Mouse (Mus musculus): ENCODE data around the gene Dnah8. TPM values are rescaled to one million over a fixed set of nuclear protein-coding genes. Genes with fewer than 3 reads are reported as not detected.
"Not testable (repeated sequence)": the region's sequence is repeated elsewhere in the genome, so short reads cannot be mapped to it uniquely, and the experiment has no call there.

Gene Dnah8
- polyA plus RNA-seq, 1 experiment from 2014 or later, result 1.3 TPM

DNA sequence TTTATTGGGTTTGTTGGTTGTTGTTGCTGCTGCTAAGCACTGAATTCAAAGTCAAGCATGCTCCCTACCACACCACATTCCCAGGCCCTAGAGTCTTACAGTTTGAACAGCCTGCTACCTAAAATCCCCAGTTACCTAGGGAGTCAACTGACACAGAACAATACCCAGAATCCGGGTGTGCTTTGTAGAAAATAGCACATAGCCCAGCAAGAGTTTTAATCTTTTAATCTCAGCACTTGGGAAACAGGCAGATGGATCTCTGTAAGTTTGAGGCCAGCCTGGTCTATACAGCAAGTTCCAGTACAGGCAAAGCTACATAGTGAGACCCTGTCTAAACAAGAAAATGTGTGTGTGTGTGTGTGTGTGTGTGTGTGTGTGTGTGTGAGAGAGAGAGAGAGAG is 13.4 kb upstream of the Dnah8 start:
- Histone ChIP-seq H3K27ac (no peak overlapping the region), H3K27me3 (no peaks in the 10 kb centered on the region), H3K9ac (no peak overlapping the region), H3K36me3 (no peaks in the 10 kb centered on the region), H3K4me2 (no peak overlapping the region), H3K4me3 (no peak overlapping the region), H3K9me3 (no peaks in the 10 kb centered on the region), H3K4me1 (peaks cover 37% of the 10 kb centered on the region)
- ATAC-seq (ENCODE audit: insufficient number of reproducible peaks, low FRiP score, low TSS enrichment, low read depth), result no peak
- WGBS, result 67% methylated on average over 1 of the region's 1 CpGs

- Histone ChIP-seq H3K4me3 (peak overlapping the region; percentile 72), H3K4me2 (peak overlapping the region; percentile 51), H3K9me3 (no peaks in the 10 kb centered on the region), H3K36me3 (no peaks in the 10 kb centered on the region), H3K27me3 (no peaks in the 10 kb centered on the region), H3K4me1 (peaks cover 31% of the 10 kb centered on the region), H3K27ac (peak overlapping the region; percentile 89), H3K9ac (peak overlapping the region; percentile 79)
- WGBS, result 20% methylated on average over 18 of the region's 18 CpGs
- no peak for ATAC-seq (ENCODE audit: insufficient number of reproducible peaks, low FRiP score, low TSS enrichment, low read depth)
These were observed 12.7 kb upstream of the Dnah8 start for GRCm38 (mm10) chr17:30611221-30612074.

GRCm38 (mm10) chr17:30612075-30612859 is 11.9 kb upstream of the Dnah8 start:
- peak overlapping the region; percentile 72 for H3K4me3 ChIP-seq
- no peaks in the 10 kb centered on the region for H3K36me3 ChIP-seq
- peaks cover 28% of the 10 kb centered on the region for H3K4me1 ChIP-seq
- peak overlapping the region; percentile 79 for H3K9ac ChIP-seq
- ATAC-seq (ENCODE audit: insufficient number of reproducible peaks, low FRiP score, low TSS enrichment, low read depth), result peak; percentile 98
- 0% methylated on average over 34 of the region's 34 CpGs for WGBS
- H3K27ac ChIP-seq, result peak overlapping the region; percentile 89
- no peaks in the 10 kb centered on the region for H3K27me3 ChIP-seq
- H3K4me2 ChIP-seq, result peak overlapping the region; percentile 51
- H3K9me3 ChIP-seq, result no peaks in the 10 kb centered on the region

DNA sequence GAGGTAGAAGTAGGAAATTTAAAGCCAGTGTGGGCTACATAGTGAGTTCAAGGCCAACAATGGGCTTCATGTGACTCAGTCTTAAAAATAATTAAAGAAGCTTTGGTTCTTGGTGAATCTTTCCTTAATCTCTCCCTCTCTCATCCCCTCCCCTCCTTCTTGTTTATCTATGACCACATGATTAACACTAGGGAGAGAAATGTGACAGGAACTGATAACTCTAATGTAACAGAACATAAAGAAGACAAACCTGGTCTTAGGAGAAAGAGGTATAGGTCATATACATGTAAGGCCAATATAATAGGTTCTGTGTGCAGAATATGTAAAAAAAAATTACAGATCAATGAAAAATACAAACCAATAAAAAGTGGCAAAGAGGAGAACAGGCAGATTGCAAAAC is 10.8 kb upstream of the Dnah8 start:
- Histone ChIP-seq H3K36me3 (no peaks in the 10 kb centered on the region), H3K27me3 (no peaks in the 10 kb centered on the region), H3K4me2 (no peak overlapping the region), H3K27ac (no peak overlapping the region), H3K9me3 (no peaks in the 10 kb centered on the region), H3K4me3 (no peak overlapping the region), H3K9ac (no peak overlapping the region), H3K4me1 (peaks cover 22% of the 10 kb centered on the region)
- ATAC-seq (ENCODE audit: insufficient number of reproducible peaks, low FRiP score, low TSS enrichment, low read depth), result no peak

GRCm38 (mm10) chr17:30616203-30616602 is 8.0 kb upstream of the Dnah8 start:
- no peak overlapping the region for H3K4me2 ChIP-seq
- H3K9ac ChIP-seq, result no peak overlapping the region
- H3K4me1 ChIP-seq, result peaks cover 4% of the 10 kb centered on the region
- ATAC-seq (ENCODE audit: insufficient number of reproducible peaks, low FRiP score, low TSS enrichment, low read depth), result no peak
- no peak overlapping the region for H3K4me3 ChIP-seq
- no peaks in the 10 kb centered on the region for H3K27me3 ChIP-seq
- H3K27ac ChIP-seq, result no peak overlapping the region
- WGBS, result 84% methylated on average over 5 of the region's 5 CpGs
- H3K36me3 ChIP-seq, result no peaks in the 10 kb centered on the region
- no peaks in the 10 kb centered on the region for H3K9me3 ChIP-seq

- H3K36me3 ChIP-seq, result no peaks in the 10 kb centered on the region
- WGBS, result 75% methylated on average over 3 of the region's 3 CpGs
- H3K27ac ChIP-seq, result no peak overlapping the region
- H3K4me1 ChIP-seq, result no peaks in the 10 kb centered on the region
- H3K9ac ChIP-seq, result no peak overlapping the region
- no peak for ATAC-seq (ENCODE audit: insufficient number of reproducible peaks, low FRiP score, low TSS enrichment, low read depth)
- H3K4me3 ChIP-seq, result no peak overlapping the region
- no peaks in the 10 kb centered on the region for H3K27me3 ChIP-seq
- H3K9me3 ChIP-seq, result no peaks in the 10 kb centered on the region
- no peak overlapping the region for H3K4me2 ChIP-seq
These were observed 5.8 kb upstream of the Dnah8 start for GRCm38 (mm10) chr17:30618136-30618891.

- 18% methylated on average over 2 of the region's 2 CpGs for WGBS
- ATAC-seq (ENCODE audit: insufficient number of reproducible peaks, low FRiP score, low TSS enrichment, low read depth), result no peak
These were observed 5.0 kb upstream of the Dnah8 start for GRCm38 (mm10) chr17:30619153-30619552.

GRCm38 (mm10) chr17:30620548-30620947 is 3.6 kb upstream of the Dnah8 start:
- Histone ChIP-seq H3K36me3 (no peaks in the 10 kb centered on the region), H3K9ac (no peak overlapping the region), H3K4me1 (no peaks in the 10 kb centered on the region), H3K4me3 (no peak overlapping the region), H3K9me3 (no peaks in the 10 kb centered on the region), H3K27ac (no peak overlapping the region), H3K27me3 (no peaks in the 10 kb centered on the region), H3K4me2 (no peak overlapping the region)
- no peak for ATAC-seq (ENCODE audit: insufficient number of reproducible peaks, low FRiP score, low TSS enrichment, low read depth)
- 21% methylated on average over 2 of the region's 2 CpGs for WGBS

More at GRCm38 (mm10) chr17:30619153-30619552, 5.0 kb upstream of the Dnah8 start:
- Histone ChIP-seq H3K4me1 (no peaks in the 10 kb centered on the region), H3K4me3 (no peak overlapping the region), H3K27ac (no peak overlapping the region), H3K4me2 (no peak overlapping the region), H3K9me3 (no peaks in the 10 kb centered on the region), H3K9ac (no peak overlapping the region), H3K27me3 (no peaks in the 10 kb centered on the region), H3K36me3 (no peaks in the 10 kb centered on the region)

DNA sequence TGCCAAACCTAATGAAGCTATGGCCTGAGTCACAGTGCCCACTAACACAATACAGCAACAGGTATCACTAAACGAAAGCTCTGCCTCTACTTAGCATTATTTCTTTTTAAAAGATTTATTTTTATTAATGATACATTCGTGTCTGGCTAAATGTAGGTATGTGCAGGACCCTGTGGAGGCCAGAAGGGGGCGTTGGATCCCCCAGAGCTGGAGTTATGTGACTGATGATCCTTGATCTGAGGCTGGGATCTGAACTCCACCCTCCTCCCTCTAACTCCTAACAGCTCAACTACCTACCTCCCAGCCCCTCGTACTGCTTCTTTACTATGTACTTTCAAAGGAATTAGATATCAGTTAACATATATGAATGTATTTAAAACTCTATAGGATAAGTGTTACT is 2.7 kb upstream of the Dnah8 start:
- Histone ChIP-seq H3K27me3 (no peaks in the 10 kb centered on the region), H3K4me2 (no peak overlapping the region), H3K36me3 (no peaks in the 10 kb centered on the region), H3K4me3 (no peak overlapping the region), H3K9ac (no peak overlapping the region), H3K27ac (no peak overlapping the region), H3K9me3 (no peaks in the 10 kb centered on the region), H3K4me1 (no peaks in the 10 kb centered on the region)
- no peak for ATAC-seq (ENCODE audit: insufficient number of reproducible peaks, low FRiP score, low TSS enrichment, low read depth)
- WGBS, result 65% methylated on average over 4 of the region's 4 CpGs

GRCm38 (mm10) chr17:30623200-30623599 is 954 bp upstream of the Dnah8 start:
- Histone ChIP-seq H3K27ac (no peak overlapping the region), H3K4me1 (no peaks in the 10 kb centered on the region), H3K4me2 (no peak overlapping the region), H3K27me3 (no peaks in the 10 kb centered on the region), H3K9me3 (no peaks in the 10 kb centered on the region), H3K4me3 (no peak overlapping the region), H3K36me3 (no peaks in the 10 kb centered on the region), H3K9ac (no peak overlapping the region)
- ATAC-seq (ENCODE audit: insufficient number of reproducible peaks, low FRiP score, low TSS enrichment, low read depth), result no peak
- 74% methylated on average over 3 of the region's 3 CpGs for WGBS

DNA sequence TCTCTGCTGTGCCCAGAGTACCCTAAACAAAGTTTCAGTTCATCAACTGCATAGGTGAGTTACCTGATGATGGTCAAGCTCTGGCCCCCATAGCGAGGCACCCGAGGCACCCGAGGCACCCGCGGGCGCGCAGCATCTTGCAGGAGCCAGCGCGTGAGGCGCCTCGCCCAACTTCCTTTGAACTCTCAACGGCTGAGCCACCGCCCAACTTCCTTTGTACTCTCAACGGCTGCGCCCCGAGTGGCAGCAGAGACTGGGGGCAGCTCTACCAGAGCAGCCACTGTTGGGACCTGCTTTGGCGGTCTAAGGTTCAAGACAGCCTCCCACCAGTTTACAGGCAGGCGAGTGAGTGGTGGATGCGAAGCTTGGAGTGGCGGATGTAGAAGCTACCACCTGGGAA is 2.6 kb downstream of the Dnah8 start, which contains the start of gene Glo1:
Gene Glo1, minus strand, starts transcription at position 153 of the 400 bp plus-strand sequence.
- not testable (repeated sequence) for H3K27me3 ChIP-seq; H3K9me3 ChIP-seq; H3K27ac ChIP-seq; H3K4me1 ChIP-seq; H3K4me3 ChIP-seq; H3K36me3 ChIP-seq; H3K4me2 ChIP-seq; H3K9ac ChIP-seq; ATAC-seq (ENCODE audit: insufficient number of reproducible peaks, low FRiP score, low TSS enrichment, low read depth)
- no CpG with 5 or more reads among the region's 20 CpGs for WGBS

Data from limb, embryonic 15.5 days (tissue).